Mouse (Mus musculus): ENCODE data around the gene Slc6a9.
A peak's percentile ranks its signal among the peaks of the same experiment; 100 is the strongest.

The Slc6a9 gene

DNA sequence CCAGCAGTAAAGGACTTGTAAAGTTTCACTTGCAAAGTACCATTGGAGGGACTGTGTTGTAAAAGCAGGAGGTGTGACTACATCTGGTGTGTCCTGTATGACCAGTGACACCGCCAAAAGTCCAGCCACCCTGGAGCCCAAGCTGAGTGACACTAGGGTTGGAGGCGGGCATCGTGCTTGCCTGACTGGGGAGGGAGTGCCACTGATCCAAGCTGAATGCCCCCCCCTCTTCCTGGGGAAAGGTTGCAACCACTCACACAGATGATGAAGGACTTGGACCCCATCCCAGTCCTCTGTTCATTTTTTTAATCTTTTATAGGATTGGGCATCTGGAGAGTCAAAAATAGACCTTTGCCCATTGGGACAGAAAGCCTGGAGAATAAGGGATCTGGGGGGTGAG, 7.3 kb downstream of the Slc6a9 start:
- no peak for DNase-seq

GRCm38 (mm10) chr4:117843101-117843500, 8.8 kb downstream of the Slc6a9 start:
- no peak for DNase-seq

DNA sequence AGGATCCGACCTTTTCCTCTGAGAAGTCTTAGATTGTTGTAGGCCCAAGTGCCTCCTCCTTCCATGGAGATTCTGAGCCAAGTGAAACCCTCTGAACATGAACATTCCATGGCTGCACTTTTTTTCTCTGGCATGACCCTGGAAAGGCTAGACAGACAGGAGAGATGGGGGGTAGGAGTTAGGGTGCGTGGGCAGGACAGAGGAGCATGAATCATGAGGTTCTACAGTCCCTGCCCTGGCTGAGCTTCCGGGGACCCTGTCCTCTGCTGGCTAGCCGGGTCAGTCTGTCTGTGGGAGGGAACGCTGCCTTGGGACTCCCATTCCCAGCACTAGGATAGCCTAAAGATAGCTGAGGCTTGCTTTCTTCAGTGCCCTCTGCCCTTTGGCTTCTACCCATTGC, 10.2 kb downstream of the Slc6a9 start:
- no peak for DNase-seq

- no peak for DNase-seq
Observed at GRCm38 (mm10) chr4:117845316-117845715, 11.0 kb downstream of the Slc6a9 start.

GRCm38 (mm10) chr4:117846261-117846660, 12.0 kb downstream of the Slc6a9 start:
- DNase-seq, result no peak

- no peak for DNase-seq
Observed at GRCm38 (mm10) chr4:117847011-117847410, 12.7 kb downstream of the Slc6a9 start.

GRCm38 (mm10) chr4:117849063-117849462, 14.8 kb downstream of the Slc6a9 start:
- DNase-seq, result no peak

DNA sequence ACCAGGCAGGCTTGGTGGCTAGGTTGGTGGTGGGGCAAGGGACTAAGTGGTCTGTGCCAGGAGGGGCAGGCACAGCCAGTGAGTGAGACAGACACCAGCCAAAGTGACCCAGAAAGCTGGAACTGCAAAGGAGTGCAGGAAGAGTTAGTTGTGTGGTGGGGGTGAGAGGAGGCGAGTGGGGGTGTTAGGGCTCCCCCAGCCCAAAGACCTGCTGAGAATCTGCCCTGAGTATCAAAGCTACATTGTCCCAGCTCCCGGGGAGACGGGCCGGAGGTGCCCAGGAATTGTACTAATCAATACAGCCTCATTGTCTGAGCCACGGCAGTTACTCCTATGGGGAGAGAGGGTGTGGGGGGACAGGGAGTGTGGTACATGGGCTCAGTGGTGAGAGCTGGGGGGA, 15.2 kb downstream of the Slc6a9 start:
- no peak for DNase-seq

DNA sequence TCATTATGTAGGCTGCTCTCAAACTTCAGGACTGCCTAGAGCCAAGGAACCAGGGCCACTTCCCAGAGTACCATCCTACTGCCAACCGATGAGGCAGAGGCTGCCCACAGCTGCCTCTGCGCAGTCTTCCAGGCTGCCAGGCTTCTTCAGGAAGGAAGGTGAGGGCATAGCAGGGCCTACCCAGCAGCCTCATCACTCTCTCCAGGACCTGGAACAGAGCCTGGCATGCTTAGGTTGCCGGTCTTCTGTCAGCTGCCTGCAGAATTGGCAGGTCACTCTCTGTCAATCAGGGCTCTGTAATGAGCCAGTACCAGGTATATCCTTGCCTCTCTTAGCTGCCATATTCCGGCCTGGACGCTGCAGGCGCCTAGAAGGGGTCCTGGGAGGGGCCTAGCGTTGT, 15.9 kb downstream of the Slc6a9 start:
- no peak for DNase-seq

GRCm38 (mm10) chr4:117850871-117851270, 16.6 kb downstream of the Slc6a9 start:
- no peak for DNase-seq

- peak in 1 of 2 experiments; percentile 54 for DNase-seq
Observed at GRCm38 (mm10) chr4:117852152-117852868, 18.0 kb downstream of the Slc6a9 start.

DNA sequence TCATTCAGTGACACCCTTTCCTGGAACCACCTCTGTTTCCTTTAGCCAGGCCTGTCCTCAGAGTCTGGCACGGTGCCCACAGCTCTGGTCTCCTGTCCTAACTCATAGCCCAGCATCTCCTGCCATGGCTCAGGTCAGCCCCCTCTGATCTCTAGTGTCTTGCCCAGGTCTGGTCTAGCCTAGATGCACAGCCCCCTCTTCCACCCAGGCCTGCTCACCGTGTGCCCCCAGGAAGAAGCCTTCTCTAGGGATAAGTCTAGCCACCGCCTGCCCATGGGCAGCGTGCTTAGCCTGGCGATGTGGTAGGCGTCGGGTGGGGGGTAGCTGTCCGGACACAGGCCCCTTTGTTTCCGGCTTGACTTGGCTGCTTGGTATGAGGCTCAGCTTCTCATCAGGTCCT, 20.8 kb downstream of the Slc6a9 start:
- DNase-seq, result no peak

GRCm38 (mm10) chr4:117858794-117859193, 24.5 kb downstream of the Slc6a9 start:
- peak; percentile 66 to 76 for DNase-seq

GRCm38 (mm10) chr4:117860570-117860969, 26.3 kb downstream of the Slc6a9 start:
- DNase-seq, result no peak

DNA sequence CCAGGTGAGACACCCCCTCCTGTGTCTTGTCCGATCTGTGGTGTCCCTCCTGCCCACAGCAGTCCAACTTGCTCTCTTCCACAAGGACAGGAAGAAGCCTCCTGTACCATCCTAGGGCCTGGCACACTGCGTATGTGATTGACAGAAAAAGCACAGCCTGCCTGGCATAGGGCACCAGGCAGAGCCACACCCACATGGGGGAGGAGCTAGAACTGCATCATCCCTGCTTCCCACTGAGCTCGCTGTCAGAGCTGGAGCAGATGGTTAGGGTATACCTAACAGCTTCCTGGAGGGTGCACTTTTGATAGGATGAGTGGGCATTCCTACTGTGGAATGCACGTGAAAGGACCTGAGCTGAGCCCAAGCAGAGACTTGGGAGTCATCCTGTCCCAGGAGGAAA, 28.5 kb downstream of the Slc6a9 start:
- DNase-seq, result no peak

DNA sequence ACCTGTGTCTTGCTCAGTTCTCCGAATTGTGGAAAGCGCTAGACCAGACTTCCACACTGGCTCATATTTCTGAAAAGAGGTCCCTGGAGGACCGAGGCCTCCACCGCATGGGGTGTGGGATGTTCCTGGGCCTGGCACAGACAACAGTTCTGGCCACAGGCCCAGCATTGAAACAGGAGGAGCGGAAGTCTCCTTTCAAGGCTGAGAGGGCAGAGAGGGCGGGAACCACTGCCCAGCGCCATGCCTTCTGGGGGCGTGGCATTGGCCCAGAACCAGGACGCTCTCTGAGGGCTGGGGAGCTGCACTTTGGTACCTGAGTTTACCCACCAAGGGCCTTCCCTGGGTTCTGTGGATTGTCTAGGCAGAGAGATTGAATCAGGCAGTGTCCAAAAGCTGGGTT, 31.8 kb downstream of the Slc6a9 start:
- peak; percentile 86 to 91 for DNase-seq

GRCm38 (mm10) chr4:117867000-117867399, 32.7 kb downstream of the Slc6a9 start:
- no peak for DNase-seq

- DNase-seq, result peak; percentile 54
Observed at GRCm38 (mm10) chr4:117867823-117868222, 33.5 kb downstream of the Slc6a9 start.

DNA sequence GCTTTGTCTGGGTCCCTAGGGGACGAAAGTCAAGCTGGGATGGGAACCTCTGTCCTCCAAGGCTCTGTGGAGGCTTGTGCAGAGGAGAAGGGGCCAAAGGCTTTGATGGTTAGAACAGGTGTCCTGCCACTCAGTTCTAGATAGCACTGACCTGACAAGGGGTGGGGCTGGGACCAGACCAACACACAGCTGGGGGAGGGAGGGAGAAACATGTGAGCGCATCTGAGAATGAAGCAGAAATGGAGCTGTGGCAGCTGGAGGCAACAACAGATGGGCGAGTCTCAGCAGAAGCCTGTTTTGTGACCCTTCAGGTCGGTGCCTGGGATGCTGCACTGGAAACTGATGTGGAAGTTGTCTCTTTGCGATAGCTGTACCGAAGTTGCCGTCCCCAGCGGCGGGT, 35.0 kb downstream of the Slc6a9 start:
- no peak for DNase-seq

DNA sequence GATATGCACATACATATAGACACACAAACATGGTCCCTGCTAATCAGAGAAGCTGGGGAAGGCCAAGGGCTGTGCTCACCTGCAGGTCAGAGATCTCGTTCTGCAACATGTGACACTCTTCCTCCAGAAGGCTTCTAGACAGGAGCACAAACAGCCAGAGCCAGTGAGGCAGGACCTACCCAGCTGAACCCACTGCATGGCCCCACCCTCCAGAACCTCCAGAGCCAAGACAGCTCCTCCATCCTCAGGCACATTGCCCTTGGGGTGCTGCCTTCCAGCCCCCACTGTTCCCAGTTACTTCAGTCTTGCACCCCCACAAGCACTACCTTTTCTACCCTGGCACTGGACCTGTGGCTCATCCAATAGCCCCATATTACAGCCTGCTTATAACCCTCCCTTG, 36.1 kb downstream of the Slc6a9 start:
- no peak for DNase-seq

DNA sequence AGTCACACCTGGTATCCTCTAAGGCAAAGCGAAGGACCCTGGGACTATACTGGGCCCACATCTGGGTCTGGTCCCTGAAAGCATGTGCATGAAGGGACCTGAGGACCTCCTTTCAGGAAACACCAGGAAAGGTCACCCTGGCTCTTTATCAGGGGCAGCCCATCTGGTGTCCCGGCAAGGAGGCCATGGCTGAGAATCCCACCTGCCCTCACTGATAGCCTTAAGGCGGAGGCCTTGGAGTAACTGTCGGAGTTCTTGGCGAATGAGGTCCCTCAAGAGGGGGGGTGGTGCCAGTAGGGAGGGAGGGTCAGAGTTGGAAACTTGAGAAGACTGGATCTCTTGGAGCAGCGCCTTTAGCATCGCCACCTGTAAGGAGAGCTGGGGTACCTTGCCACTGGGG, 37.5 kb downstream of the Slc6a9 start:
- DNase-seq, result peak; percentile 34 to 43

- DNase-seq, result peak; percentile 37 to 44
Observed at GRCm38 (mm10) chr4:117872471-117872886, 38.2 kb downstream of the Slc6a9 start, which contains the start of gene Ccdc24. Ccdc24 (minus strand) TSS chr4:117872557.

DNA sequence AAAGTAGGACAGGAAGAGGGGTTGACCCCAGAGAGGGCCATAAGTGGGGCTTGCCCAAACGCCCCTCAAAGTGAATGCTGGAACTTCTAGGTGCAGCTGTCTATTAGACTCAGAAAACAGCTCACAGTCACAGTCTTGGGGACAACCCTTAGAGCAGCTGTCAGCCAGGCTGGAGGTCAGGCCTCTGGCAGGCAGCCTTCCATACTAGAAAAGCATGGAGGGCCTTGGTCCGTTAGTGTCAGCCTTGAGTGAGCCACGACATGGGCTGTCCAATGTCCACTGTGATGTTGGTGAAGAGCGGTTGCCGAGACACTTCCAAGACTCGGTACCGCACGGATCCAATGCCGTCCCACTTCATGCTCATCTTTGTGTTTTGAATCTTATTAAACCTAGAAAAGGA, 39.3 kb downstream of the Slc6a9 start:
- DNase-seq, result no peak

DNA sequence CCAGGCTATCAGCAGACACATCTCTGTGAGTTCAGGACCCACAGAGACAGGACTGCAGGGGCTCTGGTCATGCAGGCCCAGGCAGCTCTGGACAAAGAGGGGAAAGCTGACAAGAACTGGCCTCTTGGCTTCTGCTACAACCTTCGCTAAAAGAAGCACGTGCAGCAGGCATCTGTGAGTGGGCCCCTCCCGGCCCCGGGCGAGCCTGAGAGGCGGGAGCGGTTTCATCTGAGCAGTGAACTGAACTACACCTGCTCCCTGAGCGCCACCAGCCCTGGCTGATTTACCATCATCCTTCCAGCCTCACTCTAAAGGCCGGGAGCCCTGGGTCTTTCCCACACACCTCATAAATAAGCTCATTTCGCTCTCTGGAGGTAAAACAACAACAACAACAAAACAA, 44.0 kb downstream of the Slc6a9 start:
- no peak for DNase-seq

DNA sequence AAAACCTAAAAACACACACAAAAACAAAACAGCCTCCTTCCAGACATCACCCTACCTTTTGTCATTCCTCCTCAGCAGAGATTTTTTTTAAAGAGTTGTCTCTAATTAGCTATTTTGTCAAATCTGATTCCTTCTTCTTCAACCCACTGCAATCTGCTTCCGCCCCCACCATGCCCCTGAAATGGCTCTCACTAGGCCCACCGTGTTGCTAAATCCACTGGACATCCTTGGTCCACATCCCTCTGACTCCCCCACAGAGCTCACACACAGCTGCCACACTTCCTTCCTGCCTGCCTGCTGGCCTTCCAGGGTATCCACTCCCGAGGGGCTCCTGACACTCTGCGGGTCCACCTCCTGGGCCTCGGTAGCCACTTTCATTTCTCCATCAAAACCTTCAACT, 44.4 kb downstream of the Slc6a9 start:
- no peak for DNase-seq

Data from lung, adult 18-20 months (tissue).